Mouse (Mus musculus): ENCODE results near the gene Tenm4. TPM values are rescaled to one million over a fixed set of nuclear protein-coding genes. Genes with fewer than 3 reads are reported as not detected.

Gene Tenm4
- total RNA-seq, 2 experiments from 2014 or later: 14.3 to 18.7 TPM

GRCm38 (mm10) chr7:96476987-96477613 is 306.1 kb downstream of the Tenm4 start:
- DNase-seq: no peak

DNA sequence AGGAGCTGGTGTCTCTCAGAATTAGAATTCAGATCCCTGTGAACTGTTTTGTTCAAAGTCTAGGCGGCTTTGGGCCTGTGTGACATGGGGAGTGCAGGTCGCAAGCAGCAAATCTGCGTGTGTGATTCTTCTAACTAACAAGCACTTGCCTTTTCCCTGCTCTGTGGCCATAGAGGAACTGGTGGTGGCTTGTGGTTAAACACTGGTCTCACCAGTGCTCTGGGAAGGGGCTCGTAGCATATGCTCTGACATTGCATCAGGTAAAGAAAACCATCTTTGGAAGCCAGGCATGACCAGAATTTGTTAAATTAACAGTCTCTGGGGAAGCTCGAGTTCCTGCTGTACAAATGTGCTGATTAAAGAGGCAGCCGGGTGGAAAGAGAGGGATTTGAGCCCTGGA is 308.1 kb downstream of the Tenm4 start:
- no peak for DNase-seq

- DNase-seq: no peak
These were observed 309.4 kb downstream of the Tenm4 start for GRCm38 (mm10) chr7:96480351-96480983.

DNA sequence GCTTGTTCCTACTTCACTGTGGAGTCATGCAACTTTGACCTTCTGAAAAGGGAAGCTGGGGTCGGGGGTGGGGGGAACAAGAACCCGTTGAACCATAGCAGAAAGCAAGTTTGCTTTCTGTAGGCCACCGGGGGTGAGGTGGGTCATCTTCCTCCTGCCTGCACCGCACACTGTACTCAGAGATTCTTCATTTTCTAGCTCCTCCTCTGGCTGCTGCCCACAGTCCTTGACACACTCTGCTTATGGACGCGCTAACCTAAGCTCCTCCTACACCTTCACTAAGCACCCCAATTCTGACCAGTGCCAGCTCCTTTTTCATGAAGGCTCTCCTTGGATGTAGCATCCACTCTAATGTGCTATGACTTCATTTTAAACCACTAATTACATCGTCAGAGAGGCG is 311.9 kb downstream of the Tenm4 start:
- no peak for DNase-seq

DNA sequence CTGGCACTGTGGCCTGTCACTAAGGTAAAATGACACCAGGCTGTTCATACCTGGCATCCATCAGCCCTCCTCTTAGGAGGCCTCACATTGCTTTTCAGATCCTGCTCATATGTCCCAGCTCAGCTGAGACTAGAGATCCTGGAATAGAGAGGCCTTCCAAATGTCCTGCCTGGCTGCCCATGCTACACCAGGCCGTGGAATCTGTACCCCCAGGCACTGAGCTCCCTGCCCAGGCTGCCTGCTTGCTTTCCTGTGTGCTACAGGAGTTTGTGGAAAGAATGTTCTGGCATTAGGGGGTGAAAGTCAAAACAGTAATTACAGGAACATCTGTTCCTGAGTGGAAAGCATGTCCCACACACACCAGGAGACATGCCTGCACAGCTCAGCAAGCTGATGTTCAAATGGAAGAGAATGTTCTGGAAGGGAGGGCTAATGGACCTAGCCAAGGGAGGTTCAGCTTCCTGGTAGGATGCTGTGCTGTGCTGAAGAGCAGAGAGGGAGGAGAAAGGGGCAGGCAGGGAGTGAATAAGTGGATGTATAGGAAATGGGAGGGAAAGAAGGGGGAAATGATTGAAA is 313.0 kb downstream of the Tenm4 start:
- no peak for DNase-seq

GRCm38 (mm10) chr7:96489348-96490076 is 318.5 kb downstream of the Tenm4 start:
- DNase-seq: no peak

GRCm38 (mm10) chr7:96491896-96492295 is 320.9 kb downstream of the Tenm4 start:
- no peak for DNase-seq

DNA sequence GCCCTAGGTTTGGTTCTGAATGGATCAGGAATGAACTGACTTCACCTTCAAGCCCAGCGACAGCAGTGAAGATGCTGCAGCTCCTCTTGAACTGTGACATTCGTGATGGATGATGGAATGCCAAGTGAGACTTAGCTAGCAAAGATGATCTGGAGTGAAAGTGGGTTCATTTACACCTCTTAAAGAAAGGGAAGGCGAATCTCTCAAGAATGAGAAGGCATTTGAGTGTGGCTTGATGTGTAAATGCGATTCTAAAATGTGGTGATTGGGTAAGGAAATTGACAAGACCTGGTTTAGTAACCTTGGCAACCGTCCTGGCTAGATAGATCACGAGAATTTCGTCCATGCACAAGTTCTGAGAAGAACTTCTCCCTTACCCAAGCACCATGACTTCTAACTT is 321.6 kb downstream of the Tenm4 start:
- no peak for DNase-seq

- DNase-seq: no peak
These were observed 323.0 kb downstream of the Tenm4 start for GRCm38 (mm10) chr7:96494057-96494456.

- DNase-seq: no peak
These were observed 329.1 kb downstream of the Tenm4 start for GRCm38 (mm10) chr7:96500108-96500507.

GRCm38 (mm10) chr7:96500797-96501196 is 329.8 kb downstream of the Tenm4 start:
- DNase-seq: no peak

- no peak for DNase-seq
These were observed 331.4 kb downstream of the Tenm4 start for GRCm38 (mm10) chr7:96502321-96502973.

DNA sequence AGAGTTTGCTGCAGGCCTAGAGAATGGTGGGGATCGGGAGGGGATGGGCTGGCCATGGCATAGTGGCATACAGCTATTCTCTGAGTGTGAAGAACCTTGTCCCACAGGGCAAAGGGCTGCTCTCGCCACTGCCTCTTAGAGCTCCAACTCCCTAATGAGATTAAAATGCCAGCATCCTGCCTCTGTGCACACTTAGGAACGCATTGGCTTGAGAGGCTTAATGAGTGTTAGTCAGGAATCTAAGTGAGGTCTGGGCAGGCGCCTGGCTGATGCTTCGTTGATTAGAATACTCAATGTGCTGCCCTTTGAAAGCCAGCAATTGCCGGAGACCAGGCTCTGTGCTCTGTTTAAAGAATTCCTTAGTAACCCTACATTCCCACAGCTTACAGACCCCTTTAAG is 334.5 kb downstream of the Tenm4 start:
- DNase-seq: no peak

- DNase-seq: no peak
These were observed 336.0 kb downstream of the Tenm4 start for GRCm38 (mm10) chr7:96507046-96507445.

DNA sequence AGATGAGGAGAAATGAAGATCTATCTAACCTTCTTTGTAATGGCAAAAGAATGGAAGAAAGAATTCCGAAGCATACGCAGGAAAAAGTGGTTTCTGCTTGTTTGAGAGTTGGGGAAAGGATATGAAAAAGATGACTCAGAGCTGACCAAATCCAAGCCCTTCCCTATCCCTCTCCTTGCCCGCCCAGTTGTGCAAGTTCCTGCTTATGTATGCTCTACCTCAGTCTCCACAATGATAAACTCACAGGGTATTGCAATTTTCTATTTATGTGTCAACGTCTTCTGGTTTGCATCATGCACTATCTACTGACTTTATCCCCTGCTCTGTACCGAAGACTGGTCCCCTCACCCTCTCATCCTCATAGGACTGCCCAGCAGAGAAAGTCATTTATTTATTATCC is 339.4 kb downstream of the Tenm4 start:
- no peak for DNase-seq

- no peak for DNase-seq
These were observed 340.1 kb downstream of the Tenm4 start for GRCm38 (mm10) chr7:96511018-96511609.

DNA sequence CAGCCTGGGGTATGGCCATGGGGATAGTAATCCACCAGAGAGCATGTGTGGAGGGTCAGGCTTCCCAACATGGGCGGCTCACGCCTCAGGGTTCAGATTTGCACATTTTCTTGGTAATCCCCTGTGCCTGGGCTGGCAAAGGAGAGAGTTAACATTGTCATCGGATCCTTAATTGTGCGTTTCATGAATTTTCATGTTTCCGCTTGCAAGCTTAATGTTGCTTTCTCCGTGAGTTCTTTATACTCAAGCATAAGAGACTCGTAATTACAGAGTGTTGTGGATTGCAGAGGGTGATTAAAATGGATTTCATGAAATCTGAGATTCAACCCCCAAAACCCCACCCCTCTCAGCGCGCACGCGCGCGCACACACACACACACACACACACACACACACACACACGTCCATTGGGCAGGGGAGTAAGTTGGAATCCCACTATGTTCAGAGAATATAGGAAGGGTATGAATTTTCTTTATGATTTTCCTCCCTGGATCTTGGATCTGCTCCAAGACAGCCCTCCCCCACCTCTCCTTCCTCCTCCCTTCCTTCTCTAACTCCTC is 341.0 kb downstream of the Tenm4 start:
- DNase-seq: no peak

GRCm38 (mm10) chr7:96519216-96519615 is 348.2 kb downstream of the Tenm4 start:
- peak; percentile 17 to 43 for DNase-seq

DNA sequence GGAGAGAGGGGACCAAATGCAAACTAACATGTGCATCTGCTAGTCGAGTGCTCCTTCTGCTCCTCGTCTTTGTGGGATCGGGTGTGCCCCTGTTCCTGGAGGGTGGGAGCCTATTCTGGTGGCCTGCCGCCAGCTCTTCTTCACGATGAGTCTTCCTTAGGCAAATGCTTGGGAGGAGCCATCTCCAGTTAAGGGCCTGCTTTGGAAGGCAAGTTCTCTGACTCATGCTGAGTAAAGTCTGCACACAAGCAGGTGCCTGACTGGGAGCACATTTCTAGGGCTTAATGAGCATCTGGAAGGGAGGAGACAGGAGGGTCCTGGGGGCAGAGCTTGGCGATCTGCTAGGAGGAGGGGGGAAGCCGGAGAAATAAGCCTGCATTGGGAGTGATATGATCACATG is 350.9 kb downstream of the Tenm4 start:
- no peak for DNase-seq

- no peak for DNase-seq
These were observed 352.6 kb downstream of the Tenm4 start for GRCm38 (mm10) chr7:96523673-96524072.

GRCm38 (mm10) chr7:96524486-96525205 is 353.6 kb downstream of the Tenm4 start:
- no peak for DNase-seq

Measured in adrenal gland, postnatal 36 days (tissue).